Mouse (Mus musculus): ENCODE results near the gene Cdk13. TPM values are rescaled to one million over a fixed set of nuclear protein-coding genes. Genes with fewer than 3 reads are reported as not detected.

The Cdk13 gene
- 34.0 and 111 TPM in 2 replicates for polyA plus RNA-seq (2012; ENCODE audit: insufficient read depth, low replicate concordance)

DNA sequence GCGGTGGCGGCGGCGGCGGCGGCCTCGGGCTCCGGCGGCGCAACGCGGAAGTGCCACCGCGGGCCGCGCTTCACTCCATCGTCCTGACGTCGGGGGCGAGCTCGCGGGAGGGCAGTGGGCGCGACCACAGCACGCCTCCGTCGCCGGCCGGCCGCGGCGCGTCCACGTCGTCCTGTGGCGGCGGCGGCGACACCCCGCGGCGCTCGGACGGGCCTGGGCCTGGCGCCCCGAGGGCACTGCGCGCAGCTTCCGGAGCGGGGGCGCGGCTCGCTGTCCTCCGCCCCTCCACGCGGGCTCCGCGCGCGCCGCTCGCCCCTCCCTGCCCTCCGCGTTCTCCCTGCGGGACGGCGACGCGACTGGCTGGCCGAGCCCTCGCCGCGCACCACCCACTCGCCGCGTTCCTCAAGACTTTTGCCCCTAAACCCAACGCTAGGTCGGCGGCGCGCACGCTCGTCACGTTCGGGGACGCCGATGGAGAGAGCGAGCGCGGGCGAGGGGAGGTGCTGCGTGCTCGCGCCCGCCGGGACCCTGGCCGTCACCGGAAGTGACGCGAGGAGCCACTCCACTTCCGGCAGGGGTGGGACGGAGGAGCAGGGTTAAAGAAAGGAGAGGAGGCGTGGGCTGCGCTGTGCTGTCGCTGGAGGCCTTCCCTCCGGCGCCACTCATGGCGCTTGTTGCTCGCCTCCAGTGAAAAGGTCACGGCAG is at the start of gene Cdk13:
Gene Cdk13 (minus strand): TSS at position 189 of the 705 bp plus-strand sequence.
- H3K4me3 ChIP-seq (replicated peaks), result peak within 1 kb of the TSS; percentile 99
- peaks cover 22% of the 10 kb centered on the region for H3K4me1 ChIP-seq
- no peaks in the 10 kb centered on the region for H3K27me3 ChIP-seq (replicated peaks)
- H3K9me3 ChIP-seq, result no peaks in the 10 kb centered on the region
- H3K36me3 ChIP-seq (replicated peaks; ENCODE audit: low read length), result peaks cover 10% of the 10 kb centered on the region
- TF ChIP-seq GATA1 (IDR thresholded peaks at IDR 0.05; ENCODE audit: borderline replicate concordance, low read length) (no peak), FLI1 (IDR thresholded peaks at IDR 0.05; ENCODE audit: low read length) (peak; percentile 94)

DNA sequence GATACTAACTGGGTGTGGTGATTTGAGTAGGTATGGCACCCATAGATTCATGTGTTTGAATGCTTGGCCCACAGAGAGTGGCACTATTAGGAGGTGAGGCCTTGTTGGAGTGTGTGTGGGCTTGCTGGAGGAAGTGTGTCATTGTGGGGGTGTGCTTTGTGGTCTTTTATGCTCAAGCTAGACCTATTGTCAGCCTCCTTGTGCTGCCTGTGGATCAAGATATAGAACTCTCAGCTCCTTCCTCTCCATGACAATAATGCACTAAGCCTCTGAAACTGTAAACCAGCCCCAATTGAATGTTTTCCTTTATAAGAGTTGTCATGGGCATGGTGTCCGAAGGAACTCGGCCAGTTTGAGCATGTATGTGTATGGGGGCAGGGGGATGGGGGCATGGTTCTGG is 38.4 kb upstream of the Cdk13 start:
- peaks cover 10% of the 10 kb centered on the region for H3K9me3 ChIP-seq
- H3K4me1 ChIP-seq, result peaks cover 7% of the 10 kb centered on the region
- TF ChIP-seq FLI1 (IDR thresholded peaks at IDR 0.05; ENCODE audit: low read length) (no peak), GATA1 (IDR thresholded peaks at IDR 0.05; ENCODE audit: borderline replicate concordance, low read length) (no peak)
- H3K36me3 ChIP-seq (replicated peaks; ENCODE audit: low read length), result no peaks in the 10 kb centered on the region
- no peak overlapping the region for H3K4me3 ChIP-seq (replicated peaks)
- H3K27me3 ChIP-seq (replicated peaks), result peaks cover 3% of the 10 kb centered on the region

DNA sequence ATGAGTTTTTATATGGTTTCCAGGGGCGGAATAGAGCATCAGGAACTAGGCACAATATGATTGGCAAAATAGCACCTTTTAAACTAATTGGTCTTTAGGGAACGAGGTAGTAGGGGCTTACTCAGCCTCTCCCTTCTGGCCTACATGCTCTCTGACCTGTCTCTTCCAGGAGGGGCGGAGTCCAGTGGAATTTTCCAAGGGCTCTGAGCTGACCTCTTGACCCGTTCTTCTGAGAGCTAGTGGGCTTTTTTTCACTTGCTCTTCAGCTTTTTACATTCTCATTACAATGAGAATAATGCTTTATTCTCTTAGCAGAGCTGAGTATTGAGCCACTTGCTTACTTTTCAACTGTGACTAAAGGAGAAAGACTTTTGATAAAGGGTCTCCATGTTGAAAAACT is 37.9 kb upstream of the Cdk13 start:
- H3K4me1 ChIP-seq, result peaks cover 13% of the 10 kb centered on the region
- H3K36me3 ChIP-seq (replicated peaks; ENCODE audit: low read length), result no peaks in the 10 kb centered on the region
- peaks cover 3% of the 10 kb centered on the region for H3K27me3 ChIP-seq (replicated peaks)
- TF ChIP-seq FLI1 (IDR thresholded peaks at IDR 0.05; ENCODE audit: low read length) (no peak), GATA1 (IDR thresholded peaks at IDR 0.05; ENCODE audit: borderline replicate concordance, low read length) (no peak)
- no peak overlapping the region for H3K4me3 ChIP-seq (replicated peaks)
- peaks cover 10% of the 10 kb centered on the region for H3K9me3 ChIP-seq

GRCm38 (mm10) chr13:17839137-17839536 is 34.2 kb upstream of the Cdk13 start:
- Histone ChIP-seq H3K9me3 (peaks cover 6% of the 10 kb centered on the region; the same call in 1 of the 2 replicates), H3K4me1 (peaks cover 17% of the 10 kb centered on the region)
- no peak for TF ChIP-seq GATA1 (IDR thresholded peaks at IDR 0.05; ENCODE audit: borderline replicate concordance, low read length)
- no peak for TF ChIP-seq FLI1 (IDR thresholded peaks at IDR 0.05; ENCODE audit: low read length)

GRCm38 (mm10) chr13:17838484-17838851 is 33.6 kb upstream of the Cdk13 start:
- Histone ChIP-seq H3K9me3 (peaks cover 4% of the 10 kb centered on the region; the same call in 1 of the 2 replicates), H3K4me1 (peaks cover 15% of the 10 kb centered on the region), H3K4me3 (replicated peaks) (no peak overlapping the region), H3K27me3 (replicated peaks) (peaks cover 3% of the 10 kb centered on the region), H3K36me3 (replicated peaks; ENCODE audit: low read length) (no peaks in the 10 kb centered on the region)
- TF ChIP-seq GATA1 (IDR thresholded peaks at IDR 0.05; ENCODE audit: borderline replicate concordance, low read length) (no peak), FLI1 (IDR thresholded peaks at IDR 0.05; ENCODE audit: low read length) (no peak)

More at GRCm38 (mm10) chr13:17839137-17839536, 34.2 kb upstream of the Cdk13 start:
- H3K36me3 ChIP-seq (replicated peaks; ENCODE audit: low read length), result no peaks in the 10 kb centered on the region
- H3K4me3 ChIP-seq (replicated peaks), result no peak overlapping the region
- peaks cover 3% of the 10 kb centered on the region for H3K27me3 ChIP-seq (replicated peaks)

DNA sequence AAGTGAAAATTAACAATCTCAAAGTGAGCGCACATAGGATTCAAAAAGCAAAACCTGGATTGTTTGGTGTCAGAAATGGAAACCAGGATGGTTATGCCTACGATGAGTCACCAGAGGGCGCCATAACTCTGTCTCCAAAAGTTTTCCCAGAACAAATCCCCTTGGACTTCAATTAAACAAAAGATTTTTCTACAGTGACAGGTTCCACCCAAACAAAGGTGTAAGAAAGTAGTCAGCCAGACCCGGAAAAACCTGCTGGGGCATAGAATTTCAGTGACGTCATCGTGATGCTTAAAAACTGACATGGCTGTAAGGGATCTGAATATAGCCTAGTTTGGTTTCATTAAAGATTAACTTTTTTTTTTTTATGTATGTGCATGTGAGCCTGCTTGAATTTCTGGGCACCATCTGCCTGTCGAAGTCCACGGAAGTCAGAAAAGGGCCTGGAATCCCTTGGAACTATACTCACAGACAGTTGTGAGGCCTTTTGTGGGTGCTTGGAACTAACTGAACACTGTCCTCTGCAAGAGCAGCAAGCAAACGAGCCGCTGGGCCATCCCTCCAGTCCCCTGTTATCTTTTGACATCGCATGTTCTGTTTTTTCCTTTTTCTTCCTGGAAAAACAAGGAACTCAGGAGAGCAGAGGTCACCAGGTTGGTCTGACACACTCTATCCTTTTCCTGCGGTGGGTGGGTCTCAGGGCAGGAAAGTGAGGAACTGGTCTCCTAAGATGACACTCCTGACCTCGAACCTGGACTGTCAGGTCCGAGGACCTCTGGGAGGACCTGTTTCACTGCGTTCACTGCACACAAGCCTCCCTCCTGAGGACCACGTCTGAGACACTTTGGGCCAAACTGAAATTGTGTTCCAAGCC is 33.0 kb upstream of the Cdk13 start:
- Histone ChIP-seq H3K4me3 (replicated peaks) (no peak overlapping the region), H3K4me1 (peaks cover 10% of the 10 kb centered on the region)
- TF ChIP-seq FLI1 (IDR thresholded peaks at IDR 0.05; ENCODE audit: low read length), result no peak
- TF ChIP-seq GATA1 (IDR thresholded peaks at IDR 0.05; ENCODE audit: borderline replicate concordance, low read length), result no peak

GRCm38 (mm10) chr13:17836808-17837207 is 31.9 kb upstream of the Cdk13 start:
- peaks cover 10% of the 10 kb centered on the region for H3K4me1 ChIP-seq
- H3K4me3 ChIP-seq (replicated peaks), result no peak overlapping the region
- TF ChIP-seq GATA1 (IDR thresholded peaks at IDR 0.05; ENCODE audit: borderline replicate concordance, low read length) (no peak), FLI1 (IDR thresholded peaks at IDR 0.05; ENCODE audit: low read length) (no peak)
- H3K27me3 ChIP-seq (replicated peaks), result peaks cover 6% of the 10 kb centered on the region
- no peaks in the 10 kb centered on the region for H3K36me3 ChIP-seq (replicated peaks; ENCODE audit: low read length)
- H3K9me3 ChIP-seq, result no peaks in the 10 kb centered on the region

More for the DNA sequence above, 33.0 kb upstream of the Cdk13 start:
- Histone ChIP-seq H3K36me3 (replicated peaks; ENCODE audit: low read length) (no peaks in the 10 kb centered on the region), H3K27me3 (replicated peaks) (peaks cover 6% of the 10 kb centered on the region), H3K9me3 (no peaks in the 10 kb centered on the region)

- H3K4me1 ChIP-seq, result peaks cover 5% of the 10 kb centered on the region
- H3K4me3 ChIP-seq (replicated peaks), result no peak overlapping the region
- no peaks in the 10 kb centered on the region for H3K9me3 ChIP-seq
- TF ChIP-seq FLI1 (IDR thresholded peaks at IDR 0.05; ENCODE audit: low read length), result no peak
- H3K27me3 ChIP-seq (replicated peaks), result peaks cover 11% of the 10 kb centered on the region
- no peaks in the 10 kb centered on the region for H3K36me3 ChIP-seq (replicated peaks; ENCODE audit: low read length)
Observed at GRCm38 (mm10) chr13:17832940-17833339, 28.0 kb upstream of the Cdk13 start.

DNA sequence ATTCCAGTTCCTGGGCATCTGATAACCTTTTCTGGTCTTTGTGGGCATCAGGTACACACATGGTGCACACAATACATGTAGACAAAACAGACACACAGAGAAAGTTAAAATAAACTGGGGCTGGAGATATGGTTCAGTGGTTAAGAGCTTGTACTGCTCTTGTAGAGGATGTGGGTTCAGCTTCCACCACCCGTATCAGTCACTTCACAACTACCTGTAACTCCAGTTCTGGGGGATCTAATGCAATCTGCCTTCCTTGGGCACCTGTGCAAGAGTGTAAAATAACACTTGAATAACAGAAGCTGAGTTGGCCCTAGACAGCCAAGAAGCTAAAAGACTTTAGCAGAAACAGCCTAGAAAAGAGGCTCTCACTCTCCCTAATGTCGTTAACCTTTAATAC is 12.3 kb upstream of the Cdk13 start:
- H3K4me3 ChIP-seq (replicated peaks), result no peak overlapping the region
- no peaks in the 10 kb centered on the region for H3K4me1 ChIP-seq
- TF ChIP-seq GATA1 (IDR thresholded peaks at IDR 0.05; ENCODE audit: borderline replicate concordance, low read length) (no peak), FLI1 (IDR thresholded peaks at IDR 0.05; ENCODE audit: low read length) (no peak)

DNA sequence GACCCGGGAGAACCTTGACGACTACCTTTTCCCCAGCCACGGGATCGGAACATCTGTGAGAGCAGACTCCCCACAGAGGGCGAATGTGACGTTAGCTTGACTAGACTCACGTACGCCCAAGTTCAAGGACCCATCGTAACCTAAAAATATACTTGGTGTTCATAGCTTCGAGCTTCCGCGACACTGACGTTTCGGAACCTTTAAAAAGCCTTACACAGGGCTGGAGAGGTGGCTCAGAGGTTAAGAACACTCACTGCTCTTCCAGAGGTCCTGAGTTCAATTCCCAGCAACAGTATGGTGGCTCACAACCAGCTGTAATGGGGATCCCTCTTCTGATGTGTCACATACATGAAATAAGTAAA is 698 bp upstream of the Cdk13 start:
- peak overlapping the region; percentile 99 for H3K4me3 ChIP-seq (replicated peaks)

More for the DNA sequence above, 12.3 kb upstream of the Cdk13 start:
- peaks cover 3% of the 10 kb centered on the region; the same call in 1 of the 2 replicates for H3K9me3 ChIP-seq
- H3K27me3 ChIP-seq (replicated peaks), result peaks cover 7% of the 10 kb centered on the region
- no peaks in the 10 kb centered on the region for H3K36me3 ChIP-seq (replicated peaks; ENCODE audit: low read length)

More for the DNA sequence above, 698 bp upstream of the Cdk13 start:
- no peaks in the 10 kb centered on the region for H3K27me3 ChIP-seq (replicated peaks)
- no peaks in the 10 kb centered on the region for H3K9me3 ChIP-seq
- TF ChIP-seq FLI1 (IDR thresholded peaks at IDR 0.05; ENCODE audit: low read length) (no peak), GATA1 (IDR thresholded peaks at IDR 0.05; ENCODE audit: borderline replicate concordance, low read length) (no peak)
- peaks cover 4% of the 10 kb centered on the region for H3K36me3 ChIP-seq (replicated peaks; ENCODE audit: low read length)
- peaks cover 17% of the 10 kb centered on the region for H3K4me1 ChIP-seq
